Mouse (Mus musculus) forebrain, postnatal 0 days (tissue): ENCODE measurements at regions not wholly inside any gene's neighbourhood (a gene's known extent, or its start where the extent isn't known, plus 50 kb on each side); places are given as distances from the start of the nearest gene placed in this dataset.

Experiments
- ATAC-seq: fragments of 200-750 bp; cut with Nextera tagmentation; 2 replicates; pipeline ENCODE4 v1.8.0; 2017; ENCODE audit warnings: mild to moderate bottlenecking, moderate library complexity
- DNase-seq: peaks from one replicate; pipeline ENCODE4 v3.0.0-alpha.2; 2015
- H3K27ac ChIP-seq: fragments of 300-500 bp; sonication (generic); 2 replicates; pipeline ENCODE4 v1.5.1; 2014; ENCODE audit warnings: low read depth, mild to moderate bottlenecking, antibody characterized with exemption, low read length, moderate library complexity, mixed read lengths
- H3K27me3 ChIP-seq: fragments of 300-500 bp; sonication (generic); 2 replicates; pipeline ENCODE4 v1.6.1; 2014; ENCODE audit warnings: mild to moderate bottlenecking, low read length, mixed read lengths; ENCODE audit not compliant: insufficient read depth
- H3K36me3 ChIP-seq: fragments of 300-500 bp; sonication (generic); 2 replicates; pipeline ENCODE4 v1.6.1; 2014; ENCODE audit warnings: mild to moderate bottlenecking, moderate library complexity; ENCODE audit not compliant: insufficient read depth
- H3K4me1 ChIP-seq: fragments of 300-500 bp; sonication (generic); 2 replicates; pipeline ENCODE4 v1.6.1; 2014; ENCODE audit warnings: antibody characterized with exemption; ENCODE audit not compliant: insufficient read depth
- H3K4me2 ChIP-seq: fragments of 300-500 bp; sonication (generic); 2 replicates; pipeline ENCODE4 v1.6.1; 2014; ENCODE audit warnings: low read depth, mild to moderate bottlenecking, moderate library complexity
- H3K4me3 ChIP-seq: fragments of 300-500 bp; sonication (generic); 2 replicates; pipeline ENCODE4 v1.5.1; 2014; ENCODE audit warnings: low read depth, low read length, mixed read lengths
- H3K9ac ChIP-seq: fragments of 300-500 bp; sonication (generic); 2 replicates; pipeline ENCODE4 v1.6.1; 2014; ENCODE audit warnings: mild to moderate bottlenecking
- H3K9me3 ChIP-seq: fragments of 300-500 bp; sonication (generic); 2 replicates; pipeline ENCODE4 v1.6.1; 2016; ENCODE audit warnings: low read length
- CTCF ChIP-seq: sonication (generic); IDR thresholded peaks from 2 replicates; pipeline ENCODE4 v1.5.1; 2016; ENCODE audit warnings: antibody characterized with exemption, control low read depth, low read depth
- WGBS: fragments of 180-500 bp; shearing (Covaris S2); extraction: QIAGEN DNeasy Blood & Tissue Kit; methylation state at CpG from one replicate; pipeline ENCODE4 v1.1.7; 2014; 5-methylcytosine and 5-hydroxymethylcytosine counted together

- Histone ChIP-seq H3K4me1 (no peaks in the 10 kb centered on the region), H3K9me3 (no peaks in the 10 kb centered on the region), H3K36me3 (no peaks in the 10 kb centered on the region), H3K9ac (no peak overlapping the region), H3K4me2 (no peak overlapping the region), H3K27me3 (no peaks in the 10 kb centered on the region), H3K4me3 (no peak overlapping the region), H3K27ac (no peak overlapping the region)
- no peak for TF ChIP-seq CTCF
- 88% methylated on average over 1 of the region's 1 CpGs for WGBS
- no peak for ATAC-seq
- no peak for DNase-seq
Measured at GRCm38 (mm10) chr3:21859436-21859835, 217.0 kb upstream of the Tbl1xr1 start.

DNA sequence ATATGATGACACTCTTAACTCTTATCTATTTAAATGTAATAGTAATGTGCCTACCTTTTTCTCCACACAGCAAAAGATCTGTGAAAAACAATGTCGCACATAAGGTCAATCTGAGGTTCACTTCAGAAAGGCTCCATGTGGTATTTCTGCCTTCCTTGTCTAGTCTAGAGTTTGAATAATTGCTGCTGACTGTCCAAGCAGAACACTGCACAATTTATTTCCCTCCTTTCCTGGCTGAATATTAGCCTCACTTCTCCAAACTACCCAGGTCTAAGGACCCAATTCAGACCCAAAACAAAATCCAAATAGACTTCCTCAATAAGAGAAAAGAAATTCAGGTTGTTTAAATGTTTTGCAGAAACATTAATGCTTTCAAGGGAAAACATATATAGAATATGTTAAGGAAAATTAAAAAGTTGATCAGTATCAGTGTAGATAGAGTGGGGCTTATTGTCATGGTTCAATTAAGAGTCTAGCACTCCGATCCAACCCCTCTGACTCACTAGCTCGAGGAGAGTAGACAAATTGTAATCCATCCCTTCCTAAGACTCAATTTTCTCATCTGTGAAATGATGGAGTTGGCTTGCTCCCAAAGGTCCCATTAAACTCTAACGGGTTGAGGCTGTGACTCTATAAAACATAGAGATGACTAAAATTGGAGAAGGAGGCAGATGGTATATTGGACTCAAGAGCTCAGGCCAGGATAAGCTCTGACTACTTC is 215.4 kb upstream of the Tbl1xr1 start:
- 61% methylated on average over 4 of the region's 4 CpGs for WGBS
- H3K27me3 ChIP-seq: no peaks in the 10 kb centered on the region
- H3K9me3 ChIP-seq: no peaks in the 10 kb centered on the region
- H3K4me3 ChIP-seq: no peak overlapping the region
- DNase-seq (no peak), ATAC-seq (no peak)
- TF ChIP-seq CTCF: no peak
- no peak overlapping the region for H3K9ac ChIP-seq
- no peaks in the 10 kb centered on the region for H3K36me3 ChIP-seq
- H3K4me2 ChIP-seq: no peak overlapping the region
- no peak overlapping the region for H3K27ac ChIP-seq
- no peaks in the 10 kb centered on the region for H3K4me1 ChIP-seq

DNA sequence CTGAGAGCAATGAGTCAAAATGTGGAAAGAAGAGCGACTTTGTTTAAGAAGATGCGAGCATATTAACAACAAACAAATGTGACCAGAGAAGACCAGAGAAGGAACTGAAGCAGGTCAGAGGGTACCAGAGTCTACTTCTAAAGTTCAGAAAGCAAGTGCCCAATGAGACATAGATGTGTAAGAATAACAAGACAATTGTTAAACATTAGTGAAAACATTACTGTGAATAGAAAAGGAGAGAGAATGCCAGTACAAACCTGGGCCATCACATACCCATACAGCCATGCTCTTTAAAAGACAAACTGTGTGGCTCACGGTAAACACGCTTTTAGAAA is 214.8 kb upstream of the Tbl1xr1 start:
- Histone ChIP-seq H3K27ac (no peak overlapping the region), H3K4me3 (no peak overlapping the region), H3K9me3 (no peaks in the 10 kb centered on the region), H3K4me1 (no peaks in the 10 kb centered on the region), H3K4me2 (no peak overlapping the region), H3K36me3 (no peaks in the 10 kb centered on the region), H3K27me3 (no peaks in the 10 kb centered on the region), H3K9ac (no peak overlapping the region)
- no peak for TF ChIP-seq CTCF
- DNase-seq (no peak), ATAC-seq (no peak)
- WGBS: 92% methylated on average over 4 of the region's 4 CpGs

GRCm38 (mm10) chr3:21864391-21864790 is 212.1 kb upstream of the Tbl1xr1 start:
- H3K4me2 ChIP-seq: no peak overlapping the region
- no peaks in the 10 kb centered on the region for H3K9me3 ChIP-seq
- H3K27ac ChIP-seq: no peak overlapping the region
- H3K4me1 ChIP-seq: no peaks in the 10 kb centered on the region
- 57% methylated on average over 5 of the region's 5 CpGs for WGBS
- no peaks in the 10 kb centered on the region for H3K27me3 ChIP-seq
- DNase-seq (no peak), ATAC-seq (no peak)
- H3K36me3 ChIP-seq: no peaks in the 10 kb centered on the region
- TF ChIP-seq CTCF: no peak
- H3K9ac ChIP-seq: no peak overlapping the region
- no peak overlapping the region for H3K4me3 ChIP-seq

DNA sequence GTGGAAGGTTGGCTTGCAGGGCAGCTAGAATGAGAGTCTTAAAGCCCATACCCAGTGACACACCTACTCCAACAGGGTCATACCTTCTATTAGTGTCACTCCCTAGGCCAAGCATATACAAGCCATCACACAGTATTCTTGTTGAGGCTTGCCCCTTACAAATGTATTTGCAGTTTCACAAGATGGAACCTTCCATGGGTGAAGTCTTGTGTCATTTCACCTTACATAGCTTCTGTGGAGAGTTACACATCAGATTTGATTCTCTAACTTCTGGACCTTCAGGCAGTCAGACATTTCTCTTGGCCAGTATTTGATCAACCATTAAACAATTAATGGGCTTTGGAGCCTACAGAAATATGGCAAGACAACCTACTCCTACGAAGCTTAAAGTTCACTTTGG is 210.6 kb upstream of the Tbl1xr1 start:
- no peak overlapping the region for H3K4me2 ChIP-seq
- TF ChIP-seq CTCF: no peak
- H3K9ac ChIP-seq: no peak overlapping the region
- 89% methylated on average over 1 of the region's 1 CpGs for WGBS
- H3K36me3 ChIP-seq: no peaks in the 10 kb centered on the region
- H3K9me3 ChIP-seq: no peaks in the 10 kb centered on the region
- no peak overlapping the region for H3K4me3 ChIP-seq
- no peak for DNase-seq
- no peak for ATAC-seq
- no peaks in the 10 kb centered on the region for H3K27me3 ChIP-seq
- H3K27ac ChIP-seq: no peak overlapping the region
- no peaks in the 10 kb centered on the region for H3K4me1 ChIP-seq

DNA sequence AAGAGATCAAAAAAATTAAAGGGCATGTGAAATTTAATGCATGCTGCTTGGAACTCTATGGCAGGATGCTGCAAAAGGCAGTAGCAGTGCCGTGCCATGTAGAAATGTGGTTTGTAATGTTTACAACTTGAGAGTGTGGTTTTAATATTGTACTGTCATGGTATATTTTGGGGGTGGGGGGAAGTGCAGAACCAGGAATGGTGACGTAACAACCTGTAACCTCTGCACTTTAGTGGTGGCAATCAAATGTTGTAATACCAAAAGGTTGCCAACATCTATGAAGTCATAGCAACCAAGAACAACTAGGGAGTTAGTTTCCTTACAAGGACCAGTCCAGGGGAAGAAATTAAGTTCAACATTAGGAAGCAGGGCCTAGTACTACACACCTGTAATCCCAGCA is 198.1 kb upstream of the Tbl1xr1 start:
- Histone ChIP-seq H3K9me3 (no peaks in the 10 kb centered on the region), H3K4me3 (no peak overlapping the region), H3K4me1 (no peaks in the 10 kb centered on the region), H3K27me3 (no peaks in the 10 kb centered on the region), H3K27ac (no peak overlapping the region), H3K4me2 (no peak overlapping the region), H3K9ac (no peak overlapping the region), H3K36me3 (no peaks in the 10 kb centered on the region)
- 81% methylated on average over 2 of the region's 2 CpGs for WGBS
- no peak for DNase-seq
- no peak for ATAC-seq
- TF ChIP-seq CTCF: no peak

- Histone ChIP-seq H3K27me3 (no peaks in the 10 kb centered on the region), H3K4me2 (no peak overlapping the region), H3K27ac (no peak overlapping the region), H3K9me3 (no peaks in the 10 kb centered on the region), H3K36me3 (no peaks in the 10 kb centered on the region), H3K4me1 (no peaks in the 10 kb centered on the region), H3K4me3 (no peak overlapping the region), H3K9ac (no peak overlapping the region)
- no peak for TF ChIP-seq CTCF
- ATAC-seq (no peak), DNase-seq (no peak)
- 87% methylated on average over 3 of the region's 3 CpGs for WGBS
Measured at GRCm38 (mm10) chr3:21884216-21884615, 192.2 kb upstream of the Tbl1xr1 start.
